Mouse (Mus musculus): Measurements from ENCODE around the gene Abca5.
"Not testable (repeated sequence)": the region's sequence is repeated elsewhere in the genome, so short reads cannot be mapped to it uniquely, and the experiment has no call there.

Gene Abca5

GRCm38 (mm10) chr11:110337289-110338245, at the start of gene Abca5:
TSS of gene Abca5 (minus strand) at chr11:110337716.
- DNase-seq (ENCODE audit: low spot score), result peak; percentile 92

GRCm38 (mm10) chr11:110385487-110385886, 48.0 kb upstream of the Abca5 start:
- DNase-seq (ENCODE audit: low spot score), result no peak

- no peak for DNase-seq (ENCODE audit: low spot score)
These were observed 42.8 kb upstream of the Abca5 start for GRCm38 (mm10) chr11:110380310-110380668.

GRCm38 (mm10) chr11:110379661-110380309, 42.3 kb upstream of the Abca5 start:
- DNase-seq (ENCODE audit: low spot score), result peak; percentile 42

- no peak for DNase-seq (ENCODE audit: low spot score)
These were observed 36.5 kb upstream of the Abca5 start for GRCm38 (mm10) chr11:110374036-110374435.

GRCm38 (mm10) chr11:110372266-110372954, 34.9 kb upstream of the Abca5 start:
- no peak for DNase-seq (ENCODE audit: low spot score)

- no peak for DNase-seq (ENCODE audit: low spot score)
These were observed 34.3 kb upstream of the Abca5 start for GRCm38 (mm10) chr11:110371827-110372226.

- DNase-seq (ENCODE audit: low spot score), result no peak
These were observed 31.9 kb upstream of the Abca5 start for GRCm38 (mm10) chr11:110369312-110370019.

- DNase-seq (ENCODE audit: low spot score), result no peak
These were observed 30.1 kb upstream of the Abca5 start for GRCm38 (mm10) chr11:110367638-110368037.

- DNase-seq (ENCODE audit: low spot score), result no peak
These were observed 29.4 kb upstream of the Abca5 start for GRCm38 (mm10) chr11:110366902-110367301.

GRCm38 (mm10) chr11:110365016-110365415, 27.5 kb upstream of the Abca5 start:
- peak; percentile 73 for DNase-seq (ENCODE audit: low spot score)

- peak; percentile 70 for DNase-seq (ENCODE audit: low spot score)
These were observed 20.4 kb upstream of the Abca5 start for GRCm38 (mm10) chr11:110357756-110358551.

- DNase-seq (ENCODE audit: low spot score), result not testable (repeated sequence)
These were observed 17.6 kb upstream of the Abca5 start for GRCm38 (mm10) chr11:110355131-110355530.

- DNase-seq (ENCODE audit: low spot score), result no peak
These were observed 16.7 kb upstream of the Abca5 start for GRCm38 (mm10) chr11:110354261-110354660.

GRCm38 (mm10) chr11:110348170-110348569, 10.7 kb upstream of the Abca5 start:
- no peak for DNase-seq (ENCODE audit: low spot score)

- DNase-seq (ENCODE audit: low spot score), result no peak
These were observed 10.3 kb upstream of the Abca5 start for GRCm38 (mm10) chr11:110347768-110348167.

- peak; percentile 53 for DNase-seq (ENCODE audit: low spot score)
These were observed 665 bp downstream of the Abca5 start for GRCm38 (mm10) chr11:110336814-110337288.

- no peak for DNase-seq (ENCODE audit: low spot score)
These were observed 7.4 kb downstream of the Abca5 start for GRCm38 (mm10) chr11:110330093-110330492.

GRCm38 (mm10) chr11:110322266-110322665, 15.2 kb downstream of the Abca5 start:
- DNase-seq (ENCODE audit: low spot score), result peak; percentile 85

- DNase-seq (ENCODE audit: low spot score), result no peak
These were observed 30.9 kb downstream of the Abca5 start for GRCm38 (mm10) chr11:110306475-110307168.

Measured in retina, embryonic 14.5 days (tissue).